Mouse (Mus musculus) hindbrain, embryonic 16.5 days (tissue): Measurements from ENCODE around the gene Ctnnal1. TPM values are rescaled to one million over a fixed set of nuclear protein-coding genes. Genes with fewer than 3 reads are reported as not detected.

Experiments used
- ATAC-seq: fragments of 200-750 bp; cut with Nextera tagmentation; 2 replicates; pipeline ENCODE4 v1.8.0; 2017; ENCODE audit warnings: moderate TSS enrichment, moderate library complexity
- H3K27ac ChIP-seq: fragments of 300-500 bp; sonication (generic); 2 replicates; pipeline ENCODE4 v1.5.1; 2014; ENCODE audit warnings: low read depth, mild to moderate bottlenecking, control low read depth, low read length, moderate library complexity
- H3K27me3 ChIP-seq: fragments of 300-500 bp; sonication (generic); replicated peaks from 2 replicates; pipeline ENCODE4 v1.6.1; 2014; ENCODE audit warnings: low read length; ENCODE audit not compliant: control insufficient read depth, insufficient read depth
- H3K36me3 ChIP-seq: fragments of 300-500 bp; sonication (generic); 2 replicates; pipeline ENCODE4 v1.6.1; 2014; ENCODE audit warnings: mild to moderate bottlenecking, low read length, moderate library complexity, mixed read lengths; ENCODE audit not compliant: control insufficient read depth, insufficient read depth
- H3K4me1 ChIP-seq: fragments of 300-500 bp; sonication (generic); 2 replicates; pipeline ENCODE4 v1.6.1; 2014; ENCODE audit warnings: low read depth, low read length; ENCODE audit not compliant: control insufficient read depth, insufficient read depth
- H3K4me2 ChIP-seq: fragments of 300-500 bp; sonication (generic); 2 replicates; pipeline ENCODE4 v1.6.1; 2014; ENCODE audit warnings: mild to moderate bottlenecking, low read length, control low read depth, moderate library complexity
- H3K4me3 ChIP-seq: fragments of 300-500 bp; sonication (generic); 2 replicates; pipeline ENCODE4 v1.5.1; 2014; ENCODE audit warnings: mild to moderate bottlenecking, low read length, control low read depth, moderate library complexity
- H3K9ac ChIP-seq: fragments of 300-500 bp; sonication (generic); 2 replicates; pipeline ENCODE4 v1.6.1; 2014; ENCODE audit warnings: low read depth, mild to moderate bottlenecking, control low read depth, low read length, moderate library complexity
- H3K9me3 ChIP-seq: fragments of 300-500 bp; sonication (generic); 2 replicates; pipeline ENCODE4 v1.6.1; 2014; ENCODE audit warnings: mild to moderate bottlenecking, low read length, moderate library complexity; ENCODE audit not compliant: control insufficient read depth
- WGBS: fragments of 180-500 bp; shearing (Covaris S2); extraction: QIAGEN DNeasy Blood & Tissue Kit; methylation state at CpG from one replicate; pipeline ENCODE4 v1.1.7; 2014; 5-methylcytosine and 5-hydroxymethylcytosine counted together
- polyA plus RNA-seq: library from polyadenylated mRNA; unstranded; fragments of >200 nt; fragmentation: Nextera tagmentation; extraction: Ambion mirVana; gene quantifications from 2 replicates; pipeline ENCODE4 v1.2.1, GENCODE M21; 2015

The Ctnnal1 gene
- 13.7 and 14.6 TPM in 2 replicates for polyA plus RNA-seq

DNA sequence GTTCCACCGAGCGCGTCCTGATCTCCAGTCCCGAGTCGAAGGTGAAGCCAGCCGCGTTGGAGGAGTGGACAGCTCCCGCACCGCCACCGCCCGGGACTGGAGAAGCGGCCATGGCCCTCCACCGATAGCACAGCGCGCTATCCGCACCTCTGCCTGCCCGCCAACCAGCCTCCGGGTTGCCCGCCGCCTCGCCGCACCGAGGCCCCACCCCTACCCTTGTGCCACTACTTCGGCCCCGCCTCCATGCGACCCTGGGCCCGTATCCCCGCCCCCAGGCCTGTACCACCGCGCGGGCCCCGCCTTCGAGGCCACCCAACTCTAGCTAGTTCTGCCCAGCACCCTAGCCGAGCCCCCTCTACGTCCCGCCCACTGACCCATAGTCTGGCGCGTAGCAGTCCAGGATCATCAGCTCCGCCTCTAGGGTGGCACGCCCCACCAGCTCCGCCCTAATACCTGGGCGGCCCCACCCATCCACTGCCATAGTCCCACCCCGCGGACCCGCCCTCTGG is at the start of gene Ctnnal1:
TSS of gene Ctnnal1 (minus strand) at position 186 of the 509 bp plus-strand sequence.
- Histone ChIP-seq H3K4me2 (peak within 1 kb of the TSS; percentile 90), H3K4me3 (peak within 1 kb of the TSS; percentile 93), H3K27ac (peak within 1 kb of the TSS; percentile 89), H3K9ac (peak within 1 kb of the TSS; percentile 92), H3K36me3 (no peaks in the 10 kb centered on the region), H3K27me3 (no peaks in the 10 kb centered on the region), H3K9me3 (no peaks in the 10 kb centered on the region), H3K4me1 (peaks cover 11% of the 10 kb centered on the region)
- peak; percentile 97 for ATAC-seq
- 0% methylated on average over 44 of the region's 45 CpGs for WGBS

DNA sequence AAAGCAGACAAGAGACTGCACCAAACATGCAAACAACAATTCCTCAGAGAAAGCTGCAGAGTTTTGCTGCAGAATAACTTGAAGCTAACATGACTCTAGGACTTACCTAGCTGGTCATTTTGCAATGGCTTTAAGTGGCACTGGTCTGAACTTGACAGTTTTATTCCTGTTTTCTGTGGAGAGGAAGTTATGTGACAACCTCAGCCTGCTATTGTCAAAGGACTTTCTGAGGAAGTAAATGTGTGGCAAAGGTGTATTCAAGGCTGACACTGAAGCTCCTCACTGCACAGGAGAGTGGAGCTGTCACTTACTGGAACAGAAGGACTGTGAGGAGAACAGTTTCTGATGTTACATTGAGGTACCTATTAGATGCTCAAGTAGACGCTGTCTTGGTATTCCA is 49.8 kb upstream of the Ctnnal1 start:
- peaks cover 21% of the 10 kb centered on the region for H3K36me3 ChIP-seq
- no peak for ATAC-seq
- H3K4me2 ChIP-seq, result no peak overlapping the region
- H3K27ac ChIP-seq, result no peak overlapping the region
- H3K9me3 ChIP-seq, result no peaks in the 10 kb centered on the region
- no peaks in the 10 kb centered on the region for H3K4me1 ChIP-seq
- no peaks in the 10 kb centered on the region for H3K27me3 ChIP-seq
- H3K4me3 ChIP-seq, result no peak overlapping the region
- H3K9ac ChIP-seq, result no peak overlapping the region
- 73% methylated on average over 1 of the region's 1 CpGs for WGBS

DNA sequence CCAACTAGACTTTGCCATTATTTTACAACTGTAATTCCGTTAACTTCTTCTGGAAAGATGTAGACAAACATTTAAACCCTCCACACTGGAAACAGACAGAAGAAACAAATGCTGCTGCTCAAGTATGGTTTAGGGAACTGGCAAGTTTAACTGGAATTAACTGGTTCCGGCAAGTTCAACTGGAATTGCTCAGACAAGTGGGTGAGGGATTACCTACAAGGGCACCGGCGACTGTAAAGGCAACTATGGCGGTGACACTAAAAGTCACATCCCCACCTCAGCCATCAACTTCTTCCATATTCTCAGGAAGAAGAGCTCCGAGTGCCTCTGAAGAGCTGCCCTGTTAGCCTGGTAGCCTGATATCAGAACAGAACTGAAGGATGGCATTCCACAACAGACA is 49.4 kb upstream of the Ctnnal1 start:
- H3K27me3 ChIP-seq, result no peaks in the 10 kb centered on the region
- H3K9me3 ChIP-seq, result no peaks in the 10 kb centered on the region
- H3K4me3 ChIP-seq, result no peak overlapping the region
- ATAC-seq, result no peak
- no peaks in the 10 kb centered on the region for H3K4me1 ChIP-seq
- no peak overlapping the region for H3K9ac ChIP-seq
- H3K36me3 ChIP-seq, result peaks cover 22% of the 10 kb centered on the region
- WGBS, result 96% methylated on average over 6 of the region's 6 CpGs
- no peak overlapping the region for H3K27ac ChIP-seq
- no peak overlapping the region for H3K4me2 ChIP-seq

DNA sequence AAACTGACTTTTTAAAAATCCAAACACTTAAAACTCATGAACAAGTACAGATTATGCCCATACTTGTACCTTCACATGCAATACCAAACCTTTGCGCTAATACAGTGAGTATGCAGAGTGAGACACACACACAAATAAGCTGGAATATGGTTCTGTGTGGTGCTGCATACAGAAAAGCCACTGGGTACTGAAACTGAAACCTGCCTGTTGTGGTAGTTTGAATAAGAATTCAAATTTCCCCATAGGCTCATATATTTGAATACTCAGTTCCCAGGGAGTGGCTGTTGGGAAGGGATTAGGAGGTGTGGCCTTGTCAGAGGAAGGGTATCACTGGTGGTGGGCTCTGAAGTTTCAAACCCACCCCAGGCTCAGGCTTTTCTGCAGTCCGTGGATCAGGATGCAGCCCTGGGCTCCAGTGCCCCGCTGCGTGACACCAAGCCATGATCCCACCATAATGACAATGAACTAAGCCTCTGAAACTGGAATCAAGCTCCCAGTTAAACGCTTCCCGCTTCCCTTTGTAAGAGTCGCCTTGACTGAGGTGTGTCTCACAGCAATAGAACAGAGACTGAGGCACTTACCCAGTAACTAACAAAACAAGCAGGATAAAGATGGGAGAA is 47.5 kb upstream of the Ctnnal1 start:
- H3K9ac ChIP-seq, result no peak overlapping the region
- H3K27ac ChIP-seq, result no peak overlapping the region
- no peaks in the 10 kb centered on the region for H3K4me1 ChIP-seq
- no peaks in the 10 kb centered on the region for H3K9me3 ChIP-seq
- peaks cover 25% of the 10 kb centered on the region for H3K36me3 ChIP-seq
- 96% methylated on average over 7 of the region's 7 CpGs for WGBS
- no peak overlapping the region for H3K4me3 ChIP-seq
- ATAC-seq, result no peak
- no peak overlapping the region for H3K4me2 ChIP-seq
- H3K27me3 ChIP-seq, result no peaks in the 10 kb centered on the region

DNA sequence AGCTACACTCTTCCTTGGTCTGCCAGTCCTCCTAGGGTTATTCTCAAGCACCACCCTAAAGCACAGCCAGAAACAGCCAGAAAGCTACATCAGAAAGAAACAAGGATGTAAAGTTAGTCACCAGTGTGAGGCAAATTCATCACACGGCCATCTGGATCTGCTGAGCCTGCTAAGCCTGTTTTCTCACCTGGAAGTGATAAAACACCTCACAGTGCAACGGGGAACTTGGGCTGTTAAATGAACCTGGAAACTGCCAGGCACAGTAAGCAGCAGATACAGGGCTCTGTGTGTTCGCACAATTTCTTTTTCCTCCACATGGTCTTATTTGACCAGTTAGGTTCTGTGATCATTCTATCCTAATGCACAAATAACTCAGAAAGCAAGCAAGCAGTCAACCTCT is 44.6 kb upstream of the Ctnnal1 start:
- Histone ChIP-seq H3K27me3 (no peaks in the 10 kb centered on the region), H3K27ac (no peak overlapping the region), H3K9me3 (no peaks in the 10 kb centered on the region), H3K9ac (no peak overlapping the region), H3K4me3 (no peak overlapping the region), H3K36me3 (peaks cover 19% of the 10 kb centered on the region), H3K4me1 (no peaks in the 10 kb centered on the region), H3K4me2 (no peak overlapping the region)
- ATAC-seq, result no peak
- 90% methylated on average over 3 of the region's 3 CpGs for WGBS

DNA sequence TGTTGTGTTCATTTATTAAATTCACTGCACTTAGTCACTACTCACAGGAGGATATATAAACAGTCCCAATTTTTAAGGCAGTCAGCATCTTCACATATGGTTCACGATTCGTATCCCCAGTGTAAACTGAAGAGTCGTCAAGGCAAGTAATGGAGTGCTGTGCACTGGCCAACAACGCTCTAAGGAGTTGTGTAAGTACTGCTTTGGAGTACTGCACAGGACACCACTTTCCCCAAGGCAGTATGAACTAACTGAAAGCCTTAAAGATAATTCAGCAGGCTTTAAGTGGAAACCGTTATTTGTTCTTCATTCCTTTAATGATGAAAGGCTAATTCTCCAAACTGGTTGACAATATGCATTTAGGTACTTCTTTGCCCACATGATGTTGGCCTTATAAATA is 42.7 kb upstream of the Ctnnal1 start:
- Histone ChIP-seq H3K27me3 (no peaks in the 10 kb centered on the region), H3K4me2 (no peak overlapping the region), H3K36me3 (peaks cover 22% of the 10 kb centered on the region), H3K9ac (no peak overlapping the region), H3K27ac (no peak overlapping the region), H3K4me3 (no peak overlapping the region), H3K4me1 (no peaks in the 10 kb centered on the region), H3K9me3 (no peaks in the 10 kb centered on the region)
- no peak for ATAC-seq
- 88% methylated on average over 5 of the region's 5 CpGs for WGBS

DNA sequence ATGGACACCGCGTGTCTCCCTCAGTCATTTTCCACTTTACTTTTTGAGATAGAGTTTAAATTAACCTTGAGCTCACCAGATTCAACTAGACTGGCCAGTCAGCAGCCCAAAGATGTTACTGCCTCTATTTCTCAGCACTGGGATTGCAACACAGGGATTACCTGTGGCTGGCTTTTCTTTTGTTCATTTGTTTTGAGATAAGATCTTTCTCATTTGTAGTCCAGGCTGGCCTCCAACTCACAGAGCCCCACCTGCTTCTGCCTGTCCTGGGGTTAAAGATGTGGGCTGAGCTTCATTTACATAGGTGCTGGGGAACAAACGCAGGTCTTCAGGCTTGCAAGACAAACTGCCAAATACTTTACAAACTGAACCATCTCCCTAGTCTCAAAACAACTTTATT is 41.9 kb upstream of the Ctnnal1 start:
- 92% methylated on average over 3 of the region's 3 CpGs for WGBS
- no peak for ATAC-seq
- no peak overlapping the region for H3K4me3 ChIP-seq
- H3K4me2 ChIP-seq, result no peak overlapping the region
- no peaks in the 10 kb centered on the region for H3K4me1 ChIP-seq
- H3K27ac ChIP-seq, result no peak overlapping the region
- no peaks in the 10 kb centered on the region for H3K27me3 ChIP-seq
- no peak overlapping the region for H3K9ac ChIP-seq
- H3K9me3 ChIP-seq, result no peaks in the 10 kb centered on the region
- H3K36me3 ChIP-seq, result peaks cover 25% of the 10 kb centered on the region

DNA sequence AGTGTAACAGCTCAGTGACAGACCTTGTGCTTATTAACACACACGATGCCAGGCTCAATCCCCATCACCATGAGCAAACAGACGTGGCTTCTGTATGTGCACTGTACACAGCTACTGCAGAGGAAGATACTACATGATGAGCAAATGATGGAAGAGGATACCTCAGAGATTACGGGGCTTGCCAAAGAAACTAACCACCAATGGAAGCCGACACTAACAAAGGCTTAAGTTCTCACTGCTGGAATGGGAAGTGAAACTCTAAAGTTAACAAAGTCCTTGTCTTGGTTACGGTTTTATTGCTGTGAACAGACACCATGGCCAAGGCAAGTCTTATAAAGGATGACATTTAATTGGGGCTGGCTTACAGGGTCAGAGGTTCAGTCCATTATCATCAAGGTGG is 40.5 kb upstream of the Ctnnal1 start:
- Histone ChIP-seq H3K4me2 (no peak overlapping the region), H3K36me3 (peaks cover 17% of the 10 kb centered on the region), H3K4me3 (no peak overlapping the region), H3K27ac (no peak overlapping the region), H3K9me3 (no peaks in the 10 kb centered on the region), H3K27me3 (no peaks in the 10 kb centered on the region), H3K9ac (no peak overlapping the region), H3K4me1 (no peaks in the 10 kb centered on the region)
- 94% methylated on average over 5 of the region's 5 CpGs for WGBS
- no peak for ATAC-seq

DNA sequence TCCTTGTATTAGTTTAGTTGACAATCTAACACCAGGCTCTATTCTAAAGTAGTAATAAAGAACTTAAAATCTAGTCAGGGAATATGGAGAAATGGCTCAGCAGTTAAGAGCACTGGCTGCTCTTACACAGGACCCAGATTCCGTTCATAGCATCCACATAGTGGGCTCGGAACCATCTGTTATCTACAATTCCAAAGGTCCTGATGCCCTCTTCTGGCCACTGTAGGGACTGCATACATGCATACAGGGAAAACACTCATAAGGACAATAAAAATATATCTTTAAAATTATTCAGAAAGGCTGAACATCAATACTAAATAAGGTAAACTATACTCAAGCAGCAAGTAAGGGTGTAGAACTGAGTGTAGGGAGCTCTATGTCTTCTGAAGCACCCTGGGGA is 36.7 kb upstream of the Ctnnal1 start:
- Histone ChIP-seq H3K4me3 (no peak overlapping the region), H3K9me3 (no peaks in the 10 kb centered on the region), H3K36me3 (peaks cover 18% of the 10 kb centered on the region), H3K27me3 (no peaks in the 10 kb centered on the region), H3K9ac (no peak overlapping the region), H3K4me2 (no peak overlapping the region), H3K27ac (no peak overlapping the region), H3K4me1 (no peaks in the 10 kb centered on the region)
- ATAC-seq, result no peak
- WGBS, result 90% methylated on average over 2 of the region's 2 CpGs
